Mouse (Mus musculus): ENCODE measurements at regions not wholly inside any gene's neighbourhood (a gene's known extent, or its start where the extent isn't known, plus 50 kb on each side); places are given as distances from the start of the nearest gene placed in this dataset.

- Histone ChIP-seq H3K27me3 (replicated peaks) (no peaks in the 10 kb centered on the region), H3K4me3 (replicated peaks) (no peak overlapping the region), H3K9me3 (peaks cover 8% of the 10 kb centered on the region; the same call in 1 of the 2 replicates), H3K4me1 (no peaks in the 10 kb centered on the region), H3K36me3 (replicated peaks; ENCODE audit: low read length) (no peaks in the 10 kb centered on the region)
- TF ChIP-seq GATA1 (IDR thresholded peaks at IDR 0.05; ENCODE audit: borderline replicate concordance, low read length) (no peak), FLI1 (IDR thresholded peaks at IDR 0.05; ENCODE audit: low read length) (no peak)
Observed at GRCm38 (mm10) chr1:42241601-42242220, 453.9 kb upstream of the Pou3f3 start.

GRCm38 (mm10) chr1:42242586-42243457 lies 452.7 kb upstream of the Pou3f3 start:
- Histone ChIP-seq H3K4me3 (replicated peaks) (no peak overlapping the region), H3K27me3 (replicated peaks) (no peaks in the 10 kb centered on the region), H3K36me3 (replicated peaks; ENCODE audit: low read length) (no peaks in the 10 kb centered on the region), H3K9me3 (peaks cover 12% of the 10 kb centered on the region; the same call in 1 of the 2 replicates), H3K4me1 (no peaks in the 10 kb centered on the region)
- no peak for TF ChIP-seq FLI1 (IDR thresholded peaks at IDR 0.05; ENCODE audit: low read length)

- Histone ChIP-seq H3K4me3 (replicated peaks) (no peak overlapping the region), H3K4me1 (no peaks in the 10 kb centered on the region), H3K27me3 (replicated peaks) (no peaks in the 10 kb centered on the region), H3K36me3 (replicated peaks; ENCODE audit: low read length) (no peaks in the 10 kb centered on the region), H3K9me3 (peaks cover 12% of the 10 kb centered on the region; the same call in 1 of the 2 replicates)
- no peak for TF ChIP-seq GATA1 (IDR thresholded peaks at IDR 0.05; ENCODE audit: borderline replicate concordance, low read length)
- TF ChIP-seq FLI1 (IDR thresholded peaks at IDR 0.05; ENCODE audit: low read length), result no peak
Observed at GRCm38 (mm10) chr1:42243458-42243855, 452.1 kb upstream of the Pou3f3 start.

- Histone ChIP-seq H3K4me1 (no peaks in the 10 kb centered on the region), H3K36me3 (replicated peaks; ENCODE audit: low read length) (no peaks in the 10 kb centered on the region), H3K4me3 (replicated peaks) (no peak overlapping the region), H3K9me3 (peaks cover 12% of the 10 kb centered on the region; the same call in 1 of the 2 replicates), H3K27me3 (replicated peaks) (no peaks in the 10 kb centered on the region)
- TF ChIP-seq GATA1 (IDR thresholded peaks at IDR 0.05; ENCODE audit: borderline replicate concordance, low read length) (no peak), FLI1 (IDR thresholded peaks at IDR 0.05; ENCODE audit: low read length) (no peak)
Observed at GRCm38 (mm10) chr1:42243878-42244277, 451.7 kb upstream of the Pou3f3 start.

- no peak overlapping the region for H3K4me3 ChIP-seq (replicated peaks)
- no peaks in the 10 kb centered on the region for H3K4me1 ChIP-seq
- no peaks in the 10 kb centered on the region for H3K36me3 ChIP-seq (replicated peaks; ENCODE audit: low read length)
- no peak for TF ChIP-seq FLI1 (IDR thresholded peaks at IDR 0.05; ENCODE audit: low read length)
- TF ChIP-seq GATA1 (IDR thresholded peaks at IDR 0.05; ENCODE audit: borderline replicate concordance, low read length), result no peak
- peaks cover 3% of the 10 kb centered on the region for H3K9me3 ChIP-seq
- H3K27me3 ChIP-seq (replicated peaks), result no peaks in the 10 kb centered on the region
Observed at GRCm38 (mm10) chr1:42252386-42252785, 443.2 kb upstream of the Pou3f3 start.

GRCm38 (mm10) chr1:42253786-42254185 lies 441.8 kb upstream of the Pou3f3 start:
- Histone ChIP-seq H3K27me3 (replicated peaks) (no peaks in the 10 kb centered on the region), H3K36me3 (replicated peaks; ENCODE audit: low read length) (no peaks in the 10 kb centered on the region), H3K9me3 (peaks cover 12% of the 10 kb centered on the region), H3K4me3 (replicated peaks) (no peak overlapping the region), H3K4me1 (no peaks in the 10 kb centered on the region)
- TF ChIP-seq FLI1 (IDR thresholded peaks at IDR 0.05; ENCODE audit: low read length) (no peak), GATA1 (IDR thresholded peaks at IDR 0.05; ENCODE audit: borderline replicate concordance, low read length) (no peak)

- no peaks in the 10 kb centered on the region for H3K27me3 ChIP-seq (replicated peaks)
- peaks cover 10% of the 10 kb centered on the region; the same call in 1 of the 2 replicates for H3K9me3 ChIP-seq
- H3K4me3 ChIP-seq (replicated peaks), result no peak overlapping the region
- no peaks in the 10 kb centered on the region for H3K4me1 ChIP-seq
- TF ChIP-seq GATA1 (IDR thresholded peaks at IDR 0.05; ENCODE audit: borderline replicate concordance, low read length), result no peak
- no peak for TF ChIP-seq FLI1 (IDR thresholded peaks at IDR 0.05; ENCODE audit: low read length)
- H3K36me3 ChIP-seq (replicated peaks; ENCODE audit: low read length), result no peaks in the 10 kb centered on the region
Observed at GRCm38 (mm10) chr1:42256911-42257595, 438.5 kb upstream of the Pou3f3 start.

- TF ChIP-seq GATA1 (IDR thresholded peaks at IDR 0.05; ENCODE audit: borderline replicate concordance, low read length) (no peak), FLI1 (IDR thresholded peaks at IDR 0.05; ENCODE audit: low read length) (no peak)
- no peaks in the 10 kb centered on the region for H3K27me3 ChIP-seq (replicated peaks)
- H3K36me3 ChIP-seq (replicated peaks; ENCODE audit: low read length), result no peaks in the 10 kb centered on the region
- no peak overlapping the region for H3K4me3 ChIP-seq (replicated peaks)
- peaks cover 10% of the 10 kb centered on the region; the same call in 1 of the 2 replicates for H3K9me3 ChIP-seq
- no peaks in the 10 kb centered on the region for H3K4me1 ChIP-seq
Observed at GRCm38 (mm10) chr1:42257801-42258593, 437.6 kb upstream of the Pou3f3 start.

GRCm38 (mm10) chr1:42258594-42258910 lies 437.0 kb upstream of the Pou3f3 start:
- H3K9me3 ChIP-seq, result peaks cover 14% of the 10 kb centered on the region
- no peak overlapping the region for H3K4me3 ChIP-seq (replicated peaks)
- H3K27me3 ChIP-seq (replicated peaks), result no peaks in the 10 kb centered on the region
- TF ChIP-seq GATA1 (IDR thresholded peaks at IDR 0.05; ENCODE audit: borderline replicate concordance, low read length) (no peak), FLI1 (IDR thresholded peaks at IDR 0.05; ENCODE audit: low read length) (no peak)
- no peaks in the 10 kb centered on the region for H3K36me3 ChIP-seq (replicated peaks; ENCODE audit: low read length)
- H3K4me1 ChIP-seq, result no peaks in the 10 kb centered on the region
